Comparison of ENCODE assay signal across 26 mouse cellular contexts in the genomic region with DNA sequence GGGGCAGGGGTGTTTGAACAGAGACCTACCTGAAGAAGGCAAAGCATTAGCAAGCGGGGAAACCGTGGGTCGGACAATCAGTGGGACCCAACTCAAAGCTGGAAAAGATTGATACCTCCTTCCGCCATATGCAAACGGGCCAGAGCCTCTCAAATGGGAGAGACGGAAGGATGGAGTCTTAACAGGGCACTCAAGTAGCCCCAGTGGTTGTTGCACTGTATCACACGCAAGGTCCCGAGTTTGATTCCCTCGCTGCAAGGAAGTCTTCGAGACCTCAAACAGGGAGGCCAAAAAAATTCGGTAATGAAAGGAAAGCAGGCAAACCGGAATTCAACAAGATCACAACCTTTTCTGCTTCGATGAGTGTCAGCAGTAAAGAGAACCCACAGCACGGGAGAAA.
"Had no signal": no experiment of that assay in that cellular context is flagged by ENCODE, and none has a peak within 500 bp of the region (broad histone marks: within the 10 kb centered on the region; RNA-seq: fewer than 3 reads in every experiment).

No protein-coding gene starts in this region.

- DNase-seq: gastrocnemius, postnatal 10 days; gastrocnemius, postnatal 36 days; heart, adult 11 months; heart, adult 2 months; heart, postnatal 14 days; heart, postnatal 36 days; kidney, adult 11 months; kidney, adult 2 months; kidney, adult 9 months; kidney, postnatal 14 days; kidney, postnatal 36 days; layer of hippocampus, adult 9-11 months; layer of hippocampus, postnatal 36 days; left cerebral cortex, postnatal 4 days had no signal

- H3K4me2 ChIP-seq: heart, embryonic 11.5 days; heart, embryonic 13.5 days; heart, embryonic 15.5 days; hindbrain, embryonic 13.5 days; hindbrain, embryonic 15.5 days; kidney, embryonic 15.5 days; limb, embryonic 13.5 days; limb, embryonic 15.5 days had no signal

- H3K9me3 ChIP-seq: heart, embryonic 13.5 days; heart, embryonic 15.5 days; hindbrain, embryonic 13.5 days; hindbrain, embryonic 15.5 days; kidney, embryonic 15.5 days; limb, embryonic 13.5 days; limb, embryonic 15.5 days had no signal

- H3K27ac ChIP-seq: heart, adult 2 months; heart, embryonic 13.5 days; heart, embryonic 15.5 days; hindbrain, embryonic 13.5 days; hindbrain, embryonic 15.5 days; hindbrain, postnatal 0 days; kidney, embryonic 15.5 days; kidney, postnatal 0 days; limb, embryonic 13.5 days; liver, embryonic 14.5 days had no signal

- H3K27me3 ChIP-seq: heart, embryonic 13.5 days; heart, embryonic 15.5 days; hindbrain, embryonic 13.5 days; hindbrain, embryonic 15.5 days; kidney, embryonic 15.5 days; limb, embryonic 13.5 days; limb, embryonic 15.5 days had no signal

- ATAC-seq: hindbrain, postnatal 0 days; intestine, embryonic 16.5 days had no signal

- H3K4me3 ChIP-seq: heart, adult 2 months; heart, embryonic 13.5 days; heart, embryonic 15.5 days; hindbrain, embryonic 13.5 days; hindbrain, embryonic 15.5 days; kidney, embryonic 15.5 days; limb, embryonic 13.5 days; limb, embryonic 15.5 days had no signal

- H3K36me3 ChIP-seq: heart, embryonic 15.5 days; hindbrain, embryonic 13.5 days; hindbrain, embryonic 15.5 days; kidney, embryonic 15.5 days; limb, embryonic 13.5 days had no signal

- H3K9ac ChIP-seq: heart, embryonic 13.5 days; heart, embryonic 15.5 days; hindbrain, embryonic 13.5 days; hindbrain, embryonic 15.5 days; kidney, embryonic 15.5 days; limb, embryonic 13.5 days; limb, embryonic 15.5 days; liver, embryonic 14.5 days had no signal
